Mouse (Mus musculus) testis, postnatal 14 days (tissue): ENCODE measurements around the gene Tada2a.

Experiments
- DNase-seq: peaks from one replicate; pipeline ENCODE4 v3.0.0; 2021; ENCODE audit warnings: low spot score

Tada2a gene

GRCm38 (mm10) chr11:84113623-84114022 is 15.8 kb downstream of the Tada2a start:
- DNase-seq, result no peak

GRCm38 (mm10) chr11:84107137-84107536 is 22.3 kb downstream of the Tada2a start:
- no peak for DNase-seq

- no peak for DNase-seq
Measured at GRCm38 (mm10) chr11:84104036-84104435, 25.4 kb downstream of the Tada2a start.

DNA sequence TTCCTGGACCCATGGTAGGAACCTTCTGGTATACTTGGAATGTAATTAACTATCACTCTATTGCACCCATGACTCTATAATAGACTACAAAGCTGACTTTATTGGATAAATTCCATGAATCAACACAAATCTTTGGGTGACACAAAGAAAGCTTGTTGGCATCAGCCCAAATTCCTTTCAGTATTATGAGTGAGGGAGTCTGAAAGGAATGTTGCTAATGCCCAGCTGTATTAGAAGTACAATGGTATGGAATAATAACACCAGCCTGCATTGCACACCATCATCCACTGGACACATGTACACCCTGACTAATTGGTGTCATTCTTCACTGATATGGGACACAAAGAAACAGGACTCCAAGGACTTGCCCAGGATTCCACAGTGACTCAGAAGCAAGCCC is 28.2 kb downstream of the Tada2a start:
- DNase-seq, result no peak

GRCm38 (mm10) chr11:84097251-84097998 is 32.0 kb downstream of the Tada2a start:
- no peak for DNase-seq

DNA sequence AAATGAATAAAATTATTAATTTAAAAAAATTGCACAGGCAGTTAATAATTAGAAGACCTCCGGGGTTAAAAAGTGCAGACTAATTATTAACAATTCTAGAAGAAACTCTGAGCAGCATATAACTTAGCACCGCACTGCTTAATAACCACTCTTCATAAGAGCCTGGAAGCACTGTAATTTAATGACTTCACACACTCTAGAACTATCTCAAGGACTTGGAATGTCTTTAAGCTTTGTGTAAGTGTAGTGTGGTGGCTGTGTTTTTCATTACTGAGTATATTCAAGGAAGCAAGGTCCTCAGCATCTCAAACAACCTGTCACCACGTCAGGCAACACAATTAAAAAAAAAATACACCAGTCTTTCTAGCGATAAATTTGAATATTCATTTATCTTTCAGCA is 34.3 kb downstream of the Tada2a start:
- no peak for DNase-seq

GRCm38 (mm10) chr11:84090572-84090971 is 38.8 kb downstream of the Tada2a start:
- DNase-seq, result no peak

- DNase-seq, result no peak
Measured at GRCm38 (mm10) chr11:84081901-84082300, 47.5 kb downstream of the Tada2a start.

DNA sequence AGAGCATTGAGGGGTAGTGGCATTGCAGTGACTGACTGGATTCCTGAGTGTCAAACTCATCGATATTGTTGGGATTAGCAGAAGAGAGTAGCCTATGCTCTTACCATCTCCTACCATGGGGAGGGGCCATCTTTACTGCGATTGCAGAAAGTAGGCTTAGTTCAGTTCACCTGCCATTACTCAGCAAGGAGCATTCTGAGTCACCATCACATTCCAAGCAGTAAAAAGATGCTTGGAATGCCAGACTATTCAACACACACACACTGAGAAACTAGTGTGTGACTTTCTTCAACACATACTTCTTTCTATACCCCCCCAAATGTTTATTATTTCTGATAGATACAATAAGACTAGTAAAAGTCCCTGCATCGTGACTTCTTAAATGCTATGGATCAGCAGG is 49.1 kb downstream of the Tada2a start:
- DNase-seq, result no peak

DNA sequence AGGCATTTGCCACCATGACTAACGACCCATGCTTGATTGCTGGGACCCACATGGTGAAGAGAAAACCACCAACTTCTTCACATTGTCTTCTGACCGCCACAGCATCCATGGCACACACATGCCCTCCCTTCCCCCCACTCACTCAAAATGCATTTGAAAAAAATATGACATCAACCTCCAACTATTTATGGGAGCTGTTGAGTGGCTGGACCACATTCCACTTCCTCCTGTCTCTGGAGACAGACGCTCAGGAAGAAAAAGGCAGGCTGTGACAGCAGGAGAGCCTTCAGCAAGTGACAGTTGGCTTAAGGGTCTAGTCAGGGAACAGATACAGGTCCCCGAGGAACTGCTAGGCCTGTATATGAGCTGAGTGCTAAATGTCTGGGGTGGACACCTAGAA is 49.5 kb downstream of the Tada2a start:
- DNase-seq, result no peak

- no peak for DNase-seq
Measured at GRCm38 (mm10) chr11:84079361-84079760, 50.0 kb downstream of the Tada2a start.

- DNase-seq, result no peak
Measured at GRCm38 (mm10) chr11:84078601-84079000, 50.8 kb downstream of the Tada2a start.

DNA sequence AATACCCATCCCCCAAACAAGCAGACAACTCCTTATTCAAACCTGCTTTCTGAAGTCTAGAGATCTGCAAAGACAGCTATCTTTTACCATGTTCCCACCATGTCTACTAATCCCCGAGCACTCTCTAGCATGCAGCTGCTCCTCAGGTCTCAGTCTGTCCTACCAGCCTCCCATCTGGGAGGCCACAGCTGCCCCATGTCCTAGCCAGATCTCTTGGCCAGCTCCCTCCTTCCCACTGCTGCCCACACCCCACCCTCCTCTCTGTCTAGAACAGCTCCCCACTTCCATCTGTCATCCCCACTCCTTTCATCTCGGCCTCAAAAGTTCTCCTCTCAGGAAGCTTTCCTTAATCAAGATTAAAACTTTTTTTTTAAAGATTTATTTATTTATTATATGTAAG is 52.4 kb downstream of the Tada2a start:
- no peak for DNase-seq

GRCm38 (mm10) chr11:84073816-84074764 is 55.3 kb downstream of the Tada2a start:
- DNase-seq, result no peak

GRCm38 (mm10) chr11:84072904-84073651 is 56.3 kb downstream of the Tada2a start:
- DNase-seq, result no peak

GRCm38 (mm10) chr11:84069034-84069370 is 60.4 kb downstream of the Tada2a start, which contains the start of gene Dusp14:
Gene Dusp14 (minus strand): TSS chr11:84069261.
- DNase-seq, result no peak

- peak; percentile 66 for DNase-seq
Measured at GRCm38 (mm10) chr11:84068191-84069033, 61.0 kb downstream of the Tada2a start.

- DNase-seq, result no peak
Measured at GRCm38 (mm10) chr11:84067720-84068190, 61.6 kb downstream of the Tada2a start.

GRCm38 (mm10) chr11:84066927-84067645 is 62.3 kb downstream of the Tada2a start:
- peak; percentile 19 for DNase-seq

DNA sequence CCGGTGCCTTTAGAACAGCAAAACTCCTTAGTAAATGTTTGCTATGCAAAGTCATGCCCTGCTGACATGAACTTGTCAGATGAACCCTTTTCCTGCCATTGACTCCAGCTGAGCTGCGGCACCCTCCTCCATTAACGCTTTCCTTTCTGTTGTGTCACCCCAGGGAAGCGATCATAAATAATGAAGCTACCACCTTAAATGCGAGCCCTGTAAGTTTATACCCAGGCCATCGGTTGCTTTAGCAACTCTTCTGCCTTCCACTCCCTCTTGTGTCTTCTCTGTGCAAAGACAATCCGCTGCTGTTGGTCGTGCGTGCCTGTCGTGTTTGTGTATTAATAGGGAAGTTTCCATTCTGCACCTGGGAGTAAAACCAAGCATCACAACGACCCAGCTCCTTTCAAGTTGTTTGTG is 63.3 kb downstream of the Tada2a start:
- DNase-seq, result no peak
